Mouse (Mus musculus) kidney, adult 2 months (tissue): ENCODE measurements around the gene Gcnt3. TPM values are rescaled to one million over a fixed set of nuclear protein-coding genes. Genes with fewer than 3 reads are reported as not detected.

Experiments used
- DNase-seq: peaks from one replicate; pipeline ENCODE4 v3.0.0; 2021
- H3K27ac ChIP-seq: fragments of 200-500 bp; 2 replicates; pipeline ENCODE4 v1.5.1; 2012; ENCODE audit warnings: low read depth, low read length, control low read depth, inconsistent platforms; ENCODE audit not compliant: insufficient read depth
- H3K27me3 ChIP-seq: fragments of 200-500 bp; replicated peaks from 2 replicates; pipeline ENCODE4 v1.6.1; 2012; ENCODE audit warnings: mild to moderate bottlenecking, moderate library complexity, low read length, inconsistent platforms; ENCODE audit not compliant: control insufficient read depth, insufficient read depth
- H3K36me3 ChIP-seq: fragments of 200-500 bp; 2 replicates; pipeline ENCODE4 v1.6.1; 2012; ENCODE audit warnings: mild to moderate bottlenecking, moderate library complexity, low read length, inconsistent platforms; ENCODE audit not compliant: control insufficient read depth, insufficient read depth
- H3K4me1 ChIP-seq: fragments of 200-500 bp; 2 replicates; pipeline ENCODE4 v1.6.1; 2011; ENCODE audit warnings: low read length; ENCODE audit not compliant: control insufficient read depth, insufficient read depth
- H3K4me3 ChIP-seq: fragments of 200-500 bp; 2 replicates; pipeline ENCODE4 v1.5.1; 2011; ENCODE audit warnings: mild to moderate bottlenecking, low read depth, low read length, control low read depth; ENCODE audit not compliant: insufficient read depth
- CTCF ChIP-seq: fragments of 200-500 bp; conservative IDR thresholded peaks from 2 replicates; pipeline ENCODE4 v1.5.1; 2011; ENCODE audit warnings: low read depth, mild to moderate bottlenecking, control low read depth, low read length, moderate library complexity, mixed read lengths; ENCODE audit not compliant: insufficient read depth, insufficient read length
- POLR2A ChIP-seq: fragments of 200-500 bp; IDR thresholded peaks from one replicate; pipeline ENCODE4 v1.6.1; 2011; ENCODE audit warnings: low read depth, low read length, control low read depth
- WGBS: fragments of 180-500 bp; shearing (Covaris S2); methylation state at CpG from one replicate; pipeline ENCODE4 v1.1.7; 2018; 5-methylcytosine and 5-hydroxymethylcytosine counted together
- polyA plus RNA-seq: library from polyadenylated mRNA; depleted of rRNA; stranded (reverse); fragments of >200 nt; gene quantifications from 2 replicates; pipeline ENCODE4 v1.2.3, GENCODE M21; 2012; rRNA removed

The Gcnt3 gene
- polyA plus RNA-seq, 1 experiment, result 0.30 TPM

- DNase-seq, result no peak
Observed at GRCm38 (mm10) chr9:69985526-69985925, 52.4 kb downstream of the Gcnt3 start.

More at GRCm38 (mm10) chr9:69985526-69985925, 52.4 kb downstream of the Gcnt3 start:
- WGBS, result 83% methylated on average over 1 of the region's 1 CpGs
- no peak for TF ChIP-seq POLR2A
- no peak for TF ChIP-seq CTCF
- H3K27ac ChIP-seq, result no peak overlapping the region
- no peaks in the 10 kb centered on the region for H3K27me3 ChIP-seq
- no peaks in the 10 kb centered on the region; the same call in none of the 2 replicates for H3K4me1 ChIP-seq
- H3K4me3 ChIP-seq, result no peak overlapping the region
- no peaks in the 10 kb centered on the region for H3K36me3 ChIP-seq

Other genes starting within 250 kb of the Gcnt3 start
- gene Bnip2, start 48.6 kb downstream of the Gcnt3 start, polyA plus RNA-seq, result 16.9 and 19.0 TPM in 2 replicates
- gene Gtf2a2, start 25.5 kb downstream of the Gcnt3 start, polyA plus RNA-seq, result 18.4 and 19.6 TPM in 2 replicates
- gene Fam81a, start 104.5 kb upstream of the Gcnt3 start, polyA plus RNA-seq, result 11.1 and 12.4 TPM in 2 replicates
- 13.1 and 14.5 TPM in 2 replicates for gene Myo1e, start 169.3 kb upstream of the Gcnt3 start, polyA plus RNA-seq